Mouse (Mus musculus) heart, embryonic 16.5 days (tissue): ENCODE data around the gene Rasgrp2. TPM values are rescaled to one million over a fixed set of nuclear protein-coding genes. Genes with fewer than 3 reads are reported as not detected.

Experiments
- ATAC-seq: fragments of 200-750 bp; cut with Nextera tagmentation; replicated peaks from 2 replicates; pipeline ENCODE4 v1.8.0; 2017; ENCODE audit warnings: moderate number of reproducible peaks; ENCODE audit not compliant: insufficient read depth, low FRiP score; ENCODE audit errors: extremely low read depth
- H3K27ac ChIP-seq: fragments of 300-500 bp; sonication (generic); 2 replicates; pipeline ENCODE4 v1.5.1; 2014; ENCODE audit warnings: mild to moderate bottlenecking, low read length, control low read depth, moderate library complexity
- H3K27me3 ChIP-seq: fragments of 300-500 bp; sonication (generic); 2 replicates; pipeline ENCODE4 v1.6.1; 2014; ENCODE audit warnings: low read length, mixed read lengths; ENCODE audit not compliant: control insufficient read depth, insufficient read depth
- H3K36me3 ChIP-seq: fragments of 300-500 bp; sonication (generic); 2 replicates; pipeline ENCODE4 v1.6.1; 2014; ENCODE audit not compliant: control insufficient read depth, insufficient read depth
- H3K4me1 ChIP-seq: fragments of 300-500 bp; sonication (generic); 2 replicates; pipeline ENCODE4 v1.6.1; 2014; ENCODE audit warnings: low read length, mixed read lengths; ENCODE audit not compliant: control insufficient read depth, insufficient read depth
- H3K4me2 ChIP-seq: fragments of 300-500 bp; sonication (generic); 2 replicates; pipeline ENCODE4 v1.6.1; 2014; ENCODE audit warnings: low read depth, mild to moderate bottlenecking, control low read depth, low read length
- H3K4me3 ChIP-seq: fragments of 300-500 bp; sonication (generic); 2 replicates; pipeline ENCODE4 v1.5.1; 2014; ENCODE audit warnings: mild to moderate bottlenecking, control low read depth, low read length
- H3K9ac ChIP-seq: fragments of 300-500 bp; sonication (generic); 2 replicates; pipeline ENCODE4 v1.6.1; 2014; ENCODE audit warnings: low read length, control low read depth
- H3K9me3 ChIP-seq: fragments of 300-500 bp; sonication (generic); replicated peaks from 2 replicates; pipeline ENCODE4 v1.6.1; 2016; ENCODE audit warnings: low read length; ENCODE audit not compliant: control insufficient read depth
- WGBS: fragments of 180-500 bp; shearing (Covaris S2); extraction: QIAGEN DNeasy Blood & Tissue Kit; methylation state at CpG from one replicate; pipeline ENCODE4 v1.1.7; 2014; 5-methylcytosine and 5-hydroxymethylcytosine counted together
- polyA plus RNA-seq: library from polyadenylated mRNA; unstranded; fragments of >200 nt; fragmentation: Nextera tagmentation; extraction: Ambion mirVana; gene quantifications from 2 replicates; pipeline ENCODE4 v1.2.1, GENCODE M21; 2015

Rasgrp2 gene
- polyA plus RNA-seq = 68.8 and 69.8 TPM in 2 replicates

- Histone ChIP-seq H3K4me2 (peak within 1 kb of the TSS; percentile 74), H3K9me3 (no peaks in the 10 kb centered on the region), H3K4me3 (peak within 1 kb of the TSS; percentile 59), H3K4me1 (peaks cover 27% of the 10 kb centered on the region), H3K9ac (peak within 1 kb of the TSS; percentile 61), H3K27me3 (no peaks in the 10 kb centered on the region), H3K27ac (peak within 1 kb of the TSS; percentile 77), H3K36me3 (peaks cover 5% of the 10 kb centered on the region)
- peak; percentile 28; the same call in 1 of the 2 replicates for ATAC-seq
- under 1% methylated on average over 82 of the region's 87 CpGs for WGBS
Observed at GRCm38 (mm10) chr19:6399285-6400095, at the start of gene Rasgrp2. TSS of gene Rasgrp2 (plus strand) at chr19:6399340.

GRCm38 (mm10) chr19:6351431-6352106, 47.6 kb upstream of the Rasgrp2 start:
- Histone ChIP-seq H3K27me3 (no peaks in the 10 kb centered on the region), H3K4me1 (peaks cover 3% of the 10 kb centered on the region), H3K9me3 (no peaks in the 10 kb centered on the region), H3K27ac (no peak overlapping the region), H3K36me3 (peaks cover 7% of the 10 kb centered on the region), H3K4me3 (no peak overlapping the region), H3K4me2 (no peak overlapping the region), H3K9ac (no peak overlapping the region)
- WGBS = 49% methylated on average over 14 of the region's 14 CpGs
- no peak for ATAC-seq

GRCm38 (mm10) chr19:6352107-6352505, 47.0 kb upstream of the Rasgrp2 start:
- H3K4me1 ChIP-seq = peaks cover 3% of the 10 kb centered on the region
- no peak for ATAC-seq
- H3K27ac ChIP-seq = no peak overlapping the region
- no peak overlapping the region for H3K4me2 ChIP-seq
- WGBS = 71% methylated on average over 2 of the region's 2 CpGs
- no peak overlapping the region for H3K4me3 ChIP-seq
- no peaks in the 10 kb centered on the region for H3K27me3 ChIP-seq
- H3K9me3 ChIP-seq = no peaks in the 10 kb centered on the region
- H3K9ac ChIP-seq = no peak overlapping the region
- peaks cover 5% of the 10 kb centered on the region for H3K36me3 ChIP-seq

GRCm38 (mm10) chr19:6354030-6354429, 45.1 kb upstream of the Rasgrp2 start:
- H3K9me3 ChIP-seq = no peaks in the 10 kb centered on the region
- no peak overlapping the region for H3K4me2 ChIP-seq
- H3K27ac ChIP-seq = no peak overlapping the region
- H3K4me3 ChIP-seq = no peak overlapping the region
- WGBS = 65% methylated on average over 7 of the region's 7 CpGs
- ATAC-seq = no peak
- H3K4me1 ChIP-seq = peaks cover 3% of the 10 kb centered on the region
- no peak overlapping the region for H3K9ac ChIP-seq
- no peaks in the 10 kb centered on the region for H3K27me3 ChIP-seq
- peaks cover 5% of the 10 kb centered on the region; the same call in 1 of the 2 replicates for H3K36me3 ChIP-seq

- 84% methylated on average over 3 of the region's 3 CpGs for WGBS
- H3K4me1 ChIP-seq = peaks cover 17% of the 10 kb centered on the region
- no peak overlapping the region for H3K4me3 ChIP-seq
Observed at GRCm38 (mm10) chr19:6361291-6361690, 37.8 kb upstream of the Rasgrp2 start.

GRCm38 (mm10) chr19:6363091-6363410, 36.1 kb upstream of the Rasgrp2 start:
- Histone ChIP-seq H3K4me2 (peak overlapping the region; percentile 72), H3K36me3 (peaks cover 24% of the 10 kb centered on the region), H3K4me3 (peak overlapping the region; percentile 99), H3K4me1 (peaks cover 25% of the 10 kb centered on the region), H3K27ac (peak overlapping the region; percentile 64), H3K9ac (peak overlapping the region; percentile 68), H3K27me3 (no peaks in the 10 kb centered on the region), H3K9me3 (no peaks in the 10 kb centered on the region)
- no peak for ATAC-seq
- under 1% methylated on average over 11 of the region's 11 CpGs for WGBS

More at GRCm38 (mm10) chr19:6361291-6361690, 37.8 kb upstream of the Rasgrp2 start:
- no peak overlapping the region for H3K27ac ChIP-seq
- H3K27me3 ChIP-seq = no peaks in the 10 kb centered on the region
- no peak overlapping the region for H3K4me2 ChIP-seq
- no peaks in the 10 kb centered on the region for H3K9me3 ChIP-seq
- ATAC-seq = no peak
- peaks cover 12% of the 10 kb centered on the region for H3K36me3 ChIP-seq
- no peak overlapping the region for H3K9ac ChIP-seq

- H3K36me3 ChIP-seq = peaks cover 29% of the 10 kb centered on the region
Observed at GRCm38 (mm10) chr19:6363411-6364240, 35.5 kb upstream of the Rasgrp2 start, which contains the start of gene Sf1. TSS of gene Sf1 (plus strand) at chr19:6363690.

GRCm38 (mm10) chr19:6364317-6364725, 34.8 kb upstream of the Rasgrp2 start:
- Histone ChIP-seq H3K4me1 (peaks cover 26% of the 10 kb centered on the region), H3K4me2 (peak overlapping the region; percentile 88), H3K27me3 (no peaks in the 10 kb centered on the region), H3K36me3 (peaks cover 33% of the 10 kb centered on the region), H3K4me3 (peak overlapping the region; percentile 99), H3K27ac (peak overlapping the region; percentile 98), H3K9ac (peak overlapping the region; percentile 100), H3K9me3 (no peaks in the 10 kb centered on the region)
- WGBS = under 1% methylated on average over 55 of the region's 55 CpGs
- ATAC-seq = peak; percentile 4

More at GRCm38 (mm10) chr19:6363411-6364240, 35.5 kb upstream of the Rasgrp2 start, which contains the start of gene Sf1:
- Histone ChIP-seq H3K4me1 (peaks cover 26% of the 10 kb centered on the region), H3K4me3 (peak within 1 kb of the TSS; percentile 99), H3K27me3 (no peaks in the 10 kb centered on the region), H3K9me3 (no peaks in the 10 kb centered on the region), H3K27ac (peak within 1 kb of the TSS; percentile 98), H3K9ac (peak within 1 kb of the TSS; percentile 100), H3K4me2 (peak within 1 kb of the TSS; percentile 88)
- under 1% methylated on average over 72 of the region's 85 CpGs for WGBS
- ATAC-seq = peak; percentile 96
